Mouse (Mus musculus) G1E (cell line): ENCODE measurements around the gene Ppp2r3c.

Experiments
- POLR2AphosphoS5 ChIP-seq: IDR thresholded peaks from 2 replicates; pipeline ENCODE4 v1.6.1; 2012; ENCODE audit warnings: low read depth, low read length, inconsistent platforms; ENCODE audit not compliant: insufficient replicate concordance
- TAL1 ChIP-seq: conservative IDR thresholded peaks from 2 replicates; pipeline ENCODE4 v1.6.1; 2012; ENCODE audit warnings: low read depth, low read length, inconsistent platforms, mixed read lengths

GRCm38 (mm10) chr12:55308731-55309130 is 5.9 kb upstream of the Ppp2r3c start:
- TF ChIP-seq POLR2AphosphoS5 (no peak), TAL1 (no peak)
